Mouse (Mus musculus): ENCODE data around the gene Colgalt1. TPM values are rescaled to one million over a fixed set of nuclear protein-coding genes. Genes with fewer than 3 reads are reported as not detected.

Colgalt1 gene
- polyA plus RNA-seq, 1 experiment, result 128 TPM

DNA sequence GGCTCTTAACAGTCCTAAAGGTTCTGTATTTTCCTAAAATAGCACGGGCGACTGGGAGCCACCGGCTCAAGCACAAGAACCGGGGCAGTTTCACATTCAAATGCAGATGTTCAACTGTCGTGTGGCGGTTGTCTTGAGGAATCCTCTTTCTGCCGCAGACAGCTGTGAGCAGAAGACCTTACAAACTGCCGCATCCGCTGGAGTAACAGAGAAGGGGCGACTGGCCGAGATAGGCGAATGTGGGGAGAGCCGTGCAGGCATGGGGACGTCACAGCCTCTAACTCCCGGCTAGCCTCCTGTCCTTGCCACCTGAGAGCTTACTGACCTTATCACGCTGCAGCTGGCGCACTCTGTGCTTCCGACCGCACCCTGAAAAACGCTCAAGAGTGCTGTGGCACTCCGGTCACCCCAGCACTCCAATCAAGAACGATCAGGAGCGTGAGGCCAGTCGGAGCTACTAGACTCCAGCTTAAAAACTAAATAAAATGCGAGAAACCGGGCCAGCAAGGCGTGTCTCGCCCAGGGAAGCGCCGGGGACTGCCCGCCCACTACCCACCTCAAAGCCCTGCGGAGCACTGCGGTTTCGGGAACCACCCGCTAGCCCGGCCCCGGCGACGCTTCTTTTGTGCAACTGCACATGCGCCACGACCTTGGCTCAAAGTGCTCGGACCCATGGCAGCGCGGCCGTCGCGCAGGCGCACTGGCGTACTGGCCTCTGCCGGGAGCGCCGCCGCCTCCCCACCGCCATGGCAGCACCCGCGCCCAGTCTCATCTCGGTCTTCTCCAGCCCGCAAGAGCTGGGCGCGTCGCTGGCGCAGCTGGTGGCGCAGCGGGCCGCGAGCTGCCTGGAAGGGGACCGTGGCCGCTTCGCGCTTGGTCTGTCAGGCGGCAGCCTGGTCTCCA is 19.1 kb upstream of the Colgalt1 start, which contains the start of gene Pgls:
Gene Pgls, plus strand, starts transcription at position 706 of the 903 bp plus-strand sequence.
- peak; percentile 97 for DNase-seq (ENCODE audit: low read depth)
- TF ChIP-seq POLR2A (IDR thresholded peaks at IDR 0.05; ENCODE audit: borderline replicate concordance, extremely low read depth, insufficient read depth, insufficient read length, poor library complexity, severe bottlenecking) (peak; percentile 92), CTCF (IDR thresholded peaks at IDR 0.05; ENCODE audit: borderline replicate concordance, extremely low read depth, insufficient read depth, insufficient read length) (no peak)

DNA sequence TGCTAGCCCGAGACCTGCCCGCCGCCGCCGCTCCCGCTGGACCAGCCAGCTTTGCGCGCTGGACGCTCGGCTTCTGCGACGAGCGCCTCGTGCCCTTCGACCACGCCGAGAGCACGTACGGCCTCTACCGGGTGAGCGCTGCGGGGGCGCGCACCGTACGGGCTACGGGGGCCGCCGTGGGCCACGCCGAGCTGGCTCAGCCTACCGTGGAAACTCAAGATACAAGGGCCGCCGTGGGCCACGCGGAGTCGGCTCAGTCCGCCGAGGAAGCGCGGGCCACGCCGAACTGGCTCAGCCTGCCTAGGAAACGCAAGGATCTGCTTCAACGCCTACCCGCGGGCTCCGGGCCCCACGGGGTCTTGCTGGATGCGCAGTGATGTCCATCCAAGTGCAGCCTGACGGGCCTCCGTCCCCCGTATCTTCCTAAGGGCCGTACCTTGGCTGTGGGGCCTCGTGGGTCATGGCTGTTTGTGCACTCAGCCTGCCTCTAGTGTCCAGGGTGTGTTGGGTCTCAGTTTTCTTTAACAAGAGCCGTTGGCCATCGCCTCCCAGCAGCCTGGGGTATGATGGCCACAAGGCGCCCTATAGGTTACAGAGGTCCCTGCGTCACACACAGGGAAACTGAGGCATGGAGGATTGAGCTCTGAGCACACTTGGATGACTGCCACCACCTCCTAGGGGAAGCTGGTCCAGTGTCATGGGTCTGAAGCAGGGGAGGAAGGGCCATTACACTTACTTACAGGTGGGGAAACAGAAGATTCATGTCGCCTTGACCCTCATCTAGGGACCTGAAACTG is 18.2 kb upstream of the Colgalt1 start:
- peak; percentile 86 for DNase-seq (ENCODE audit: low read depth)
- TF ChIP-seq POLR2A (IDR thresholded peaks at IDR 0.05; ENCODE audit: borderline replicate concordance, extremely low read depth, insufficient read depth, insufficient read length, poor library complexity, severe bottlenecking) (no peak), CTCF (IDR thresholded peaks at IDR 0.05; ENCODE audit: borderline replicate concordance, extremely low read depth, insufficient read depth, insufficient read length) (no peak)

DNA sequence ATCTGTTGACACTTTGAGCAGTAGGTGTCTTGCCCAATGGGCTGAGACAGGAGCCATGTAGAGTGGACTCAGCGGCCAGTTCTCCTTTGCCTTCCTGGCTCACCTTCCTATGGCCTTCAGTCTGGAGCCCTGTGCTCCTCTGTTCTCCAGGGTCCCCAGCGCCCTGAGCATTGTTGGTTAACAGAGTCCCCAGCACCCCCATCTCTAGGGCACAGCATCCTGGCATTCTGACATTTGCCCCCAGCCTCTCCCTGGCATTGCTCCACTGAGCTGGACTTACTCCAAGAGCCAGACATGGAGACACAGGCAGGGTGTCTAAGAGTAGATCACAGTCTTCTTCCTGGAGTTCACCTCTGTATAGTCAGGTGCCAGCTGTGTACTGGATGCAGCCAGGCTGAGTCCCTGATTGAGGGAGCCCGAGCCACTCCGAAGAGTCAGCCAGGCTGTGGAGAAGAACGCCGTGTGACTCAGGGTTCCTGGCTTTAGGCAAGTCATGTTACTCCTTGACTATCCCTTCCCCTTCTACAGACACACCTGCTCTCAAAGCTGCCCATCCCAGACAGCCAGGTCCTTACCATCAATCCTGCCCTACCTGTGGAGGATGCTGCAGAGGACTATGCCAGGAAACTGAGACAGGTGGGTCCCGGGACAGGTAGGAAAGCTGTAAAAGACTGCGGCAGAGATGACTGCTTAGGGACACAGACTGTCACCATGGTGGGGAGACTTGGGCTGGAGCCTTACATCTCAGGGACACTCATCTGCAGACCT is 17.1 kb upstream of the Colgalt1 start:
- DNase-seq (ENCODE audit: low read depth), result no peak
- TF ChIP-seq CTCF (IDR thresholded peaks at IDR 0.05; ENCODE audit: borderline replicate concordance, extremely low read depth, insufficient read depth, insufficient read length) (no peak), POLR2A (IDR thresholded peaks at IDR 0.05; ENCODE audit: borderline replicate concordance, extremely low read depth, insufficient read depth, insufficient read length, poor library complexity, severe bottlenecking) (no peak)

DNA sequence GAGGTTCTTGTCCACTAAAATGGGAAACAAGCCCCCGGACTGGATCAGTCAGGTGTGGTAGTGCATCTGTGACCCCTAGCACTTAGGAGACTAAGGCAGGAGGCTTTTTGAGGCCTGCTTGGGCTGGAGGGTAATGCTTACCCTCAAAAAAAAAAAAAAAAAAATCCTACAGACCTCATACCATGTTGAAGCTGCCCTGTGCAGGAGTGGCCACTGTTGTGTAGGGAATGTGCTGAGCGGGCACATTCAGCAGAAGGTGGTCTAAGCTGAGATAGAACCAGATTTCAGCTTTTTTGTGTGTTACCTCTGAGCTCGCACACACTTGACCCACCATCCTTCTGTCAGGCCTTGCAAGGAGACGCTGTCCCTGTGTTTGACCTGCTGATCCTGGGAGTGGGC is 16.5 kb upstream of the Colgalt1 start:
- TF ChIP-seq POLR2A (IDR thresholded peaks at IDR 0.05; ENCODE audit: borderline replicate concordance, extremely low read depth, insufficient read depth, insufficient read length, poor library complexity, severe bottlenecking), result no peak
- TF ChIP-seq CTCF (IDR thresholded peaks at IDR 0.05; ENCODE audit: borderline replicate concordance, extremely low read depth, insufficient read depth, insufficient read length), result no peak
- no peak for DNase-seq (ENCODE audit: low read depth)

DNA sequence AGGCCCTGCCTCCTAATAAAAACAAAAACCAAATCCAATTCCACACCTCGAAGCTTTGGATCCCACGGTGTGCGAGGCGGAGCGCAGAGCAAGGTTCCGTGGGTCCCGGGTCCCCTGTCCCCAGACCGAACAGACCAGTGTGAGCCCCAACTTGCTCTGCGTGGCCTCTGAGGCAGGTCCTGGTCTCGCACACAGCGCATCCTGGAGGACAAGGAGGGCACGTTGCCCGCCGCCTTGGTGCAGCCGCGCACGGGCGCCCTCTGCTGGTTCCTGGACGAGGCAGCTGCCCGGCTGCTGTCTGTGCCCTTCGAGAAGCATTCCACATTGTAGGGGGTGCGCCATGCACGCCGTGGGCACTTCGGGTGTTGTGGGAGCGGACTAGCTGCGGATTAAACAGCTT is 14.9 kb upstream of the Colgalt1 start:
- peak; percentile 87 for DNase-seq (ENCODE audit: low read depth)
- TF ChIP-seq CTCF (IDR thresholded peaks at IDR 0.05; ENCODE audit: borderline replicate concordance, extremely low read depth, insufficient read depth, insufficient read length) (peak; percentile 99), POLR2A (IDR thresholded peaks at IDR 0.05; ENCODE audit: borderline replicate concordance, extremely low read depth, insufficient read depth, insufficient read length, poor library complexity, severe bottlenecking) (no peak)

DNA sequence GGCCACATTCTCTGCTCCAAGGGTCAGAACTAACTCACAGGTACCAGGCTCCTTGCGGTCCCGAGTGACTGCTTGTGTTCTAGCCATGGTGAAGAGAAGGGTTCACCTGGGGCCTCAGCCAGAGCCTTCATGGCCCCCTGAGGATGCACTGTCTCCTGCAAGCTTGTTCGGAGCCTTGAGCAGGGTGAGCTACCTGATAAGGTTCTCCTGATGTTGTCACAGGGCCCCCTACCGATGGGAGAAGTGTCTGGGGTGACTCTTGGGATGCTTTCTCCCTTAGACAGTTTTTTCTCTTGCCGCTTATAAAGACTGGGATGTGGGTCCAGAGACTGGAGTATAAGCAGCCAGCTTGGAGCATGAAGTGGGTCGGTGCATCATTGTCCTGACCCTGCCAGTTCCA is 14.4 kb upstream of the Colgalt1 start:
- no peak for DNase-seq (ENCODE audit: low read depth)

DNA sequence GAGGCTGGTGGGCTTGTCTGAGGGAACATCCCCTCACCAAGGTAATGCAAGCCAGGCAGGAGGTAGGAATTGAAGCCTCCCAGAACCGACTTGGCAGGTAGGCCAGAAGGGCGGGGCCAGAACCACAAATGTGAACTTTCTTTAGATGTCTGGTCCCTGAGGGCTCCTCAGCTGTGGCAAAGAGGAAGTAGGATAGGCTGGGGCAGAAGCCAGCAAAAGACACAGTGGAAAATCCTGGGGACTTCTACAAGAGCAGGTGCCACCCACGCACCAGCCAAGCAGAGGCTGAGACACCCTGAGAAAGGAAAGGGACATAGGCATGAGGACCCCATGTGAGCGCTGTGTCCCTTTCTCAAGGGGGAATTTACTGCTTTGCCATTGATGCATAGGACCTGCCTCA is 14.0 kb upstream of the Colgalt1 start:
- TF ChIP-seq CTCF (IDR thresholded peaks at IDR 0.05; ENCODE audit: borderline replicate concordance, extremely low read depth, insufficient read depth, insufficient read length) (no peak), POLR2A (IDR thresholded peaks at IDR 0.05; ENCODE audit: borderline replicate concordance, extremely low read depth, insufficient read depth, insufficient read length, poor library complexity, severe bottlenecking) (no peak)
- no peak for DNase-seq (ENCODE audit: low read depth)

More for the DNA sequence above, 14.4 kb upstream of the Colgalt1 start:
- no peak for TF ChIP-seq CTCF (IDR thresholded peaks at IDR 0.05; ENCODE audit: borderline replicate concordance, extremely low read depth, insufficient read depth, insufficient read length)
- no peak for TF ChIP-seq POLR2A (IDR thresholded peaks at IDR 0.05; ENCODE audit: borderline replicate concordance, extremely low read depth, insufficient read depth, insufficient read length, poor library complexity, severe bottlenecking)

DNA sequence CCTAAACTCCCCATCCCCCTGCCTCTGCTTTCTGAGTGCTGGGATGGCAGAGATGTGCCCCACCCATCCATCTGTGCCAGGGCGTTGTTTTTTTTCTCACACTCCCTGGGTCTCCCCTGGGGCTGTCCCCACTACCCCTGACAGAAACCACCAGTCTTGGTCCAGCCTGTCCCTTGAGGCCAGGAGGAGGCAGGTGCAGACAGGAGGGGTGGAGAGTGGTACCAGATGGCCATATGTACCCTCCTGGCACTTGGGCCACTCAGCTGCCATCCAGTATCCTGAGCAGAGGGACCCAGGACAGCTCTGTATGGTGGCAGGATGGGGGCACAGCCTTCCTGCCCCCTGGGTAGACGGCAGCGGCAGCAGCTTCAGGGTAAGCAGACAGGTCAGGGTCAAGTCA is 13.3 kb upstream of the Colgalt1 start, which contains the start of gene Fam129c:
Gene Fam129c, plus strand, starts transcription at position 198 of the 400 bp plus-strand sequence.
- no peak for TF ChIP-seq CTCF (IDR thresholded peaks at IDR 0.05; ENCODE audit: borderline replicate concordance, extremely low read depth, insufficient read depth, insufficient read length)
- no peak for TF ChIP-seq POLR2A (IDR thresholded peaks at IDR 0.05; ENCODE audit: borderline replicate concordance, extremely low read depth, insufficient read depth, insufficient read length, poor library complexity, severe bottlenecking)
- DNase-seq (ENCODE audit: low read depth), result no peak

DNA sequence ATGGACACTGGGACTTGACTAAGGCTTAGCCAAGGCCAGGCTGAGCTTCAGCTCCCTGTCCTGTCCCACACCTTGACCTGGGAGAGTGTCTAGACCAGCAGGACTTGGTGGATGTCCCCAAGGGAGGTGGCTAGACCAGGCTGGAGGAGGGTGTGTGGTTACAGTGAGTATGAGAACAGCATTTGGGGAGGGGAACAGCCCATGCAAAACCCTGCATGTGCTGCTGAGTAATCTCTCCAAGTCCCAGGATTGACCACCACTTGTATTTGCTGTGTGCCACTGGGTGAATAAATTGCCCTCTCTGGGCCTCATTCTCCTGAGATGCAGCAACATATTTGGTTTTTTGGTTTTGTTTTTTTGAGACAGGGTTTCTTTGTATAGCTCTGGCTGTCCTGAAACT is 12.4 kb upstream of the Colgalt1 start:
- TF ChIP-seq CTCF (IDR thresholded peaks at IDR 0.05; ENCODE audit: borderline replicate concordance, extremely low read depth, insufficient read depth, insufficient read length), result no peak
- TF ChIP-seq POLR2A (IDR thresholded peaks at IDR 0.05; ENCODE audit: borderline replicate concordance, extremely low read depth, insufficient read depth, insufficient read length, poor library complexity, severe bottlenecking), result no peak
- no peak for DNase-seq (ENCODE audit: low read depth)

DNA sequence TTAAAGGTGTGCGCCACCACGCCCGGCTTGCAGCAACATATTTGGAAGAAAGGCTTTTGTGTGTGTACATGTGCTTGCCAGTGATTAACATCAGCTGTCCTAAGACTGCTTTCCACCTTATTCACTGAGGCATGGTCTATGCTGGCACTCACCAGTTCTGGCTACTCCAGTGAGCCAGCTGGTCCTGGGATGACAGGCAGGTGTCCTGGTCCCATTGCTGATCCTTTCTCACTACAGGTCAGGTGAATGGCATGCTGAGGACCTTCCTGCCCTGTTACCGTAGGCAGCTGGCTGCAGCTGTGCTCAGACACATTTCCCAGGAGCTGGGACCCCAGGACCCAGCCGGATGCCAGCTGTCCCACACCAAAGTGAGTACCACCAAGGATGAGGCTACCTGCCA is 12.0 kb upstream of the Colgalt1 start:
- TF ChIP-seq POLR2A (IDR thresholded peaks at IDR 0.05; ENCODE audit: borderline replicate concordance, extremely low read depth, insufficient read depth, insufficient read length, poor library complexity, severe bottlenecking), result no peak
- TF ChIP-seq CTCF (IDR thresholded peaks at IDR 0.05; ENCODE audit: borderline replicate concordance, extremely low read depth, insufficient read depth, insufficient read length), result no peak
- no peak for DNase-seq (ENCODE audit: low read depth)

Measured in brain, embryonic 14.5 days (tissue).